Mouse (Mus musculus) Patski (cell line): ENCODE data around the gene Tmsb10. TPM values are rescaled to one million over a fixed set of nuclear protein-coding genes. Genes with fewer than 3 reads are reported as not detected.

Experiments
- ATAC-seq: fragments of 100-300 bp; one replicate; pipeline ENCODE4 v1.8.0; 2021
- CTCF ChIA-PET: fragments of 350-600 bp; sonication (Branson Sonifier 250); formaldehyde crosslinking; loops from one replicate; lab custom pipeline; 2022; ENCODE audit warnings: inconsistent platforms; lab: Charles Lee
- POLR2A ChIA-PET: fragments of 350-600 bp; sonication (Branson Sonifier 250); formaldehyde crosslinking; loops from one replicate; lab custom pipeline; 2022; ENCODE audit warnings: antibody characterized with exemption, inconsistent platforms; lab: Charles Lee
- DNase-seq: peaks from one replicate; pipeline ENCODE4 v3.0.0-alpha.2; 2011; ENCODE audit warnings: low read depth, low spot score
- H3K27me3 ChIP-seq: fragments of 371-371 bp; one replicate; pipeline ENCODE4 v1.5.1; 2021
- CTCF ChIP-seq: fragments of 100-300 bp; IDR thresholded peaks from one replicate; pipeline ENCODE4 v1.5.1; 2021
- in situ Hi-C: fragments of 300-500 bp; cut with MboI; formaldehyde crosslinking; loops from 3 replicates; pipeline ENCODE4 v1.11.1; 2018; ENCODE audit warnings: low pct_unique_long_range_greater_than_20kb, mixed read lengths
- polyA plus RNA-seq: library from polyadenylated mRNA; unstranded; gene quantifications from one replicate; pipeline ENCODE4 v1.2.3, GENCODE M21; 2021

Gene Tmsb10
- polyA plus RNA-seq, 1 experiment from 2014 or later: 350 TPM

DNA sequence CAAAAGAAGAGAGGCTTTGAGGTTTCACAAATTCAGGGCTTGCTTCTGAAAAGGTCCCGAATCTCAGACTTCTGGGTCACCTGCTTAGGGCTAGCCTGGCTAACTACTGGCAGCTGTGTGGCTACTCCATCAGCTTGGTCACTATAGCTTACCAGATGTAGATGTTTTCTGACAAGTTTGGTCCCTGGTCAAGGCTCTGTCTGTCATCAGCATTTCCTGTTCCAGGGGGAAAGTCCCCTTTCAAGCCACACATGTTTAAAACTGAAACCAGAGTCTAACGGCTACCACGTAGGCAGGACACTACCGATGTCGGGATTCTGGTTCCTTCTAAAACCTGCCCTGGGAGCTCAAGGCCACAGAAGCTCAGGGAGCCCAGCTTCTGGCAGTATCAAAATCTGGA, 20.7 kb downstream of the Tmsb10 start:
- POLR2A ChIA-PET: no interaction called here
- in situ Hi-C loops: no loop called here
- TF ChIP-seq CTCF: no peak
- H3K27me3 ChIP-seq: no peaks in the 10 kb centered on the region
- ATAC-seq: peak; percentile 10
- no peak for DNase-seq
- CTCF ChIA-PET: interaction anchor here (1.1 to 2.0 kb wide), 5 partner anchors 10 to 295 kb away, joined by 3 to 5 read pairs (median 3); no protein-coding TSS in a partner anchor

DNA sequence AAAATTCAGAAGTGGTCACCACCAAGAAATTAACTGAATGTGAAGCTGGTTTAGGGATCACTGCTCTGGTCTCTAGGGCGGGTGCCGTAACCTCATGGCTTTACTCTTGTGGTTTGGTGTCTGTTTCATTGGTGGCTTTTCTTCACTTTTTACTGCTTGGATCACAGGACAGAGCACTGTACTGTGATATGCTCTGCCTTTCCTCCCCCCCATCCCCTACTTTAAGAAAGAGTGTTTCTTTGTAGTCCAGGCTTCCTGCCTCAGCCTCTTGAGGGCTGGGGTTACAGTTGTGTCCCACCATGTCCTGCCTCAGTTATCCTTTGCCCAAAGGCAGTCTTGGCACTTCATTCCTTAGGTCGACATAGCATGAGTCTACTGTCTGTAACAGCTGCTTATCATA, 21.1 kb downstream of the Tmsb10 start:
- CTCF ChIA-PET: interaction anchor here (1.1 to 2.0 kb wide), 4 partner anchors 11 to 295 kb away, joined by 3 to 5 read pairs (median 4); no protein-coding TSS in a partner anchor
- TF ChIP-seq CTCF: no peak
- in situ Hi-C loops: no loop called here

DNA sequence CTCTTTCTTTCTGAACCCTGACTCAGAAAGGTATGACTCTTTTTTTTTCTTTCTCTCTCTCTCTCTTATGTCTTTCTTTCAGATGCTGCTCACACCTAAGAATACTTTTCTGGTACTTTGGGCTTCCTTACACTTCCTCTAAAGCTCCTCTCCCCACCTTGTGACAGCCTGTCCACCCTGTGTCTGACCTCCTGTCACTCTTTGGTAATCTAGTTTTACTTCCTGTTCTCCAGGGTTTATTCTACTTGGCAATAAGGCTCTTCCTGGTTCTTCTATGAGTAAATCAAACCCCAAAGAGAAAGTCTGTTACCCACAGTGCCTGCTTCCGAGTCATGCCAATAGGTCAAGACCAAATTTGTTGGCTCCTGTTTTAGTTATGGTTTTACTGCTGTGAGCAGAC, 25.6 kb downstream of the Tmsb10 start:
- CTCF ChIA-PET: no interaction called here
- in situ Hi-C loops: no loop called here

More for the DNA sequence above, 21.1 kb downstream of the Tmsb10 start:
- H3K27me3 ChIP-seq: no peaks in the 10 kb centered on the region
- DNase-seq (no peak), ATAC-seq (peak; percentile 38)
- POLR2A ChIA-PET: no interaction called here

DNA sequence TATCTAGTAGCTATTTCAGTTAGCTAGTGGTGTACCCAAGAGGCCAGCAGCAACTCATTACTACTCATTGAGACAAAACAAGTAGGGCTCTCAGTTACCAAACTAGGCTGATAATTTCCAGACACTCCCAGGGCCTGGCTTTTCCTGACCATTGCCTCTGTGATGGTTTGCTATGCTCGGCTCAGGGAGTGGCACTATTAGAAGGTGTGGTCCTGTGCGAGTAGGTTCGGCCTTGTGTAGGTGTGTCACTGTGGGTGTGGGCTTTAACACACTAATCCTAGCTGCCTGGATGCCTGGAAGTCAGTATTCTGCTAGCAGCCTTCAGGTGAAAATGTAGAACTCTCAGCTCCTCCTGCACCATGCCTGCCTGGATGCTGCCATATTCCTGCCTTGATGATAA, 27.0 kb downstream of the Tmsb10 start:
- TF ChIP-seq CTCF: no peak
- in situ Hi-C loops: no loop called here
- DNase-seq: no peak
- no peaks in the 10 kb centered on the region for H3K27me3 ChIP-seq
- ChIA-PET CTCF (no interaction called here), POLR2A (no interaction called here)
- ATAC-seq: no peak

More for the DNA sequence above, 25.6 kb downstream of the Tmsb10 start:
- H3K27me3 ChIP-seq: no peaks in the 10 kb centered on the region
- DNase-seq: no peak
- TF ChIP-seq CTCF: no peak
- ATAC-seq: no peak
- POLR2A ChIA-PET: no interaction called here

DNA sequence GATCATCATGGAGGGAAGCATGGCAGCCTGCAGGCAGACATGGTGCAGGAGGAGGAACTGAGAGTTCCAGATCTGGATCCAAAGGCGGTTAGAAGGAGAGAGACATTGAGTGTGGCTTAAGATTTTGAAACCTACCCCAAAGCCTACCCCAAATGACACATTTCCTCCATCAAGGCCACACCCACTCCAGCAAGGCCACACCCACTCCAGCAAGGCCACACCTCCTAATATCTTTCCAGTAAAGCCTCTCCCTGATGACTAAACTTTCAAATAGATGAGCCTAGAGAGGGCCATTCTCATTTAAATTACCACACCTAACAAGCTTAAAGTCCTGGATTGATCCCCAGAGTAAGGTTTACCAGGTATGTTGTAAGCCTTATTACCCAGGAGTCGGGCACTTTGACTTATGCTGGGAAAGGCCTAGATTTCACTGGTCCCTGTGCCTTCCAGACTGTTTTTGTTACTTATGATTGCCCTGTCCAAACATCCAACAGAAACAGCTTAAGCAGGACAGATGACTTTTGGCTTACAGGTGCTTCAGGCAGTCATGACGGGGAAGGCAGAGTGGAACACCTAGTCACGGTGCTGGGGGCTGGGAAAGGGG, 28.7 kb downstream of the Tmsb10 start:
- POLR2A ChIA-PET: interaction anchor here (0.7 kb wide), 1 partner anchor 99 kb away, joined by 3 read pairs; no protein-coding TSS in a partner anchor
- CTCF ChIA-PET: no interaction called here

DNA sequence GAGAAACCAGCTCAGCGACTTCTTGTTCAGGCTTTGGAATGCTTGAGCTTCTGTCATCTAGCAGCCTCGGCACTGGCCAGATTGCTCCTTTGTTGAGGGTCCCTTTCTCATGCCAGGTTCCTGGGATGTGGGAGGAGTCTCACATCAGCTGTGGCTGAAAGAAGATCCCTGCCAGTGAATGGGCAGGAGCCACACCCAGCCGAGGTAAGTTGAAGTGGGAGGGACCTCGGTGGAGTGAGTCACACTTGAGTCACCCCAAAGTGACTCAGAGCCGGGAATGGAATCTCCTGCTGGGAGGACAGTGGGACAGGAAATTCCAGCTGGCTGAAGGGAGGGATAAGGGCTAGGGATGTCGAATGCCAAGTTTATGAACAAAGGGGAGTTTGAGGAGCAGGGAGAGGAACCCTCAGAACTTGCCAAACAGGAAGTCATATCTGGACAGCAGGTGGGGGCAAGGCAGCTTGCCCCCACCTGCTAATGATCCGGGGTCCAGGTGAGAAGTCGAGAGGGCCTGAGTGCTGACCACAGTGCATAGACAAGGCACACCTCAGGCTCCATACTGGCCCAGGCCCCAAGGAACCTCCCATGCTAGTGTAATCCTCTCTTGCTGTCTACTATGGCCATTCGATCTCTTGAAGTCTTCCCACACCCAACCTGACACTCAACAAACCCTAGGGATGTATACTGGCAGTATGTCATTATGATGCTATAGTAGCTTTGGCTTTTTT, 31.6 kb downstream of the Tmsb10 start:
- CTCF ChIA-PET: no interaction called here
- H3K27me3 ChIP-seq: no peaks in the 10 kb centered on the region
- no peak for TF ChIP-seq CTCF
- peak; percentile 96 for ATAC-seq
- DNase-seq: peak; percentile 71
- POLR2A ChIA-PET: interaction anchor here (1.3 kb wide), 1 partner anchor 15 kb away, joined by 3 read pairs; no protein-coding TSS in a partner anchor
- in situ Hi-C loops: no loop called here

More for the DNA sequence above, 28.7 kb downstream of the Tmsb10 start:
- DNase-seq (no peak), ATAC-seq (no peak)
- H3K27me3 ChIP-seq: no peaks in the 10 kb centered on the region
- in situ Hi-C loops: no loop called here
- no peak for TF ChIP-seq CTCF

DNA sequence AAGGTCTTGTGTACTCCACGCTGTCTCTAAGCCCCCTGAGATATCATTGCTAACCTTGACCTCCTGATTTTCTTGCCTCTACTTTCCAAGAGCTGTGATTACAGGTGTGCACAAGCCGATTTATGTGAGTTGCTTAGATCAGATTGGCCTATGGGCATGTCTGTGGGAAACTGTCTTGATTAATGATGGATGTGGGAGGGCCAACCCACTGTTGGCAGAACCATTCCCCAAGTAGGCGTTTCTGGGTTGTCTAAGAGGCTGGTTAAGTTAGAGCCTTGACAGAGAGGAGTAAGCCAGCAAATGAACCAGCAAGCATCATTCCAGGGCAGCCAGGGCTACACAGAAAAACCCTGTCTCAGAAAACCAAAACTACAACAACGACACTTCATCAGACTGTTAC, 32.5 kb downstream of the Tmsb10 start:
- ChIA-PET CTCF (no interaction called here), POLR2A (no interaction called here)
- TF ChIP-seq CTCF: no peak
- no peak for DNase-seq
- no peaks in the 10 kb centered on the region for H3K27me3 ChIP-seq
- in situ Hi-C loops: no loop called here
- no peak for ATAC-seq

DNA sequence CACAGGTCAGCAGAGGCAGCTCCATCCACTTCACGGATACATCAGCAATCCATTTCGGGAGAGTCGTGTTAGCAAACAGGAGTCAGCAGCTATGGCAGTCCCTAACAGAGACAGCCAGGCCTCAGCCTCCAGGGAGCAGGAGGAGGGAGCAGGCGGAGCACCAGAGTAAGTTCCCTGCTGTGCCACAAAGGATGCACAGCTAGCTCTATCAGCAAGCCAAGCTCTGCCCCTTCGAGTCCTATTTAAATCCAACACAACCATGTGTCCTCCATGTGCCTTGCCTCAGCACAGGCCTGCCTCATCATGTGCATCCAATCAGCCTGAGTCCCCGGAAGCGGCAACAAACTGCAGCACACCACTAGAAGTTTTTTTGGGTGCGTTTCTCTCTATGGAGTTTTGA, 35.2 kb downstream of the Tmsb10 start:
- DNase-seq (no peak), ATAC-seq (no peak)
- in situ Hi-C loops: no loop called here
- POLR2A ChIA-PET: no interaction called here
- no peak for TF ChIP-seq CTCF
- no peaks in the 10 kb centered on the region for H3K27me3 ChIP-seq
- CTCF ChIA-PET: interaction anchor here (1.2 kb wide), 1 partner anchor 17 kb away, joined by 3 read pairs; no protein-coding TSS in a partner anchor

DNA sequence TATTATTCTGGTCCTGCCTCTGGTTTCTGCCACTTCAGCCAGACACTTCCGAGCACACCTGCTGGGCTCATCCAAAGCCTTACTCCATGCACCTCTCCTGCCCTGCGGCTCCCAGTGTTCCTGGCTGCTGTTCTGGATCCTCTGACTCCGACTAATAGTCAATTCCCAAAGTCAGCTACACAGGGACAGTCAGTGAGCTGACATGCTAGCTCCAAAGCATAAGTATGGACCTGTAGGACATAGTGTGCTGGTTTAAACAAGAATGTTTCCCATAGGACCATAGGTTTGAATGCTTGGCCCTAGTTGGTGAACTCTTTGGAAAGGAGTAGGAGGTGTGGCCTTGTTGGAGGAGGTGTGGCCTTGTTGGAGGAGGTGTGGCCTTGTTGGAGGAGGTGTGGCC, 37.5 kb downstream of the Tmsb10 start:
- no peak for TF ChIP-seq CTCF
- ChIA-PET POLR2A (interaction anchor here (0.5 kb wide), 1 partner anchor 89 kb away, joined by 4 read pairs; no protein-coding TSS in a partner anchor), CTCF (no interaction called here)
- no peak for DNase-seq
- H3K27me3 ChIP-seq: no peaks in the 10 kb centered on the region
- in situ Hi-C loops: no loop called here
- ATAC-seq: no peak

DNA sequence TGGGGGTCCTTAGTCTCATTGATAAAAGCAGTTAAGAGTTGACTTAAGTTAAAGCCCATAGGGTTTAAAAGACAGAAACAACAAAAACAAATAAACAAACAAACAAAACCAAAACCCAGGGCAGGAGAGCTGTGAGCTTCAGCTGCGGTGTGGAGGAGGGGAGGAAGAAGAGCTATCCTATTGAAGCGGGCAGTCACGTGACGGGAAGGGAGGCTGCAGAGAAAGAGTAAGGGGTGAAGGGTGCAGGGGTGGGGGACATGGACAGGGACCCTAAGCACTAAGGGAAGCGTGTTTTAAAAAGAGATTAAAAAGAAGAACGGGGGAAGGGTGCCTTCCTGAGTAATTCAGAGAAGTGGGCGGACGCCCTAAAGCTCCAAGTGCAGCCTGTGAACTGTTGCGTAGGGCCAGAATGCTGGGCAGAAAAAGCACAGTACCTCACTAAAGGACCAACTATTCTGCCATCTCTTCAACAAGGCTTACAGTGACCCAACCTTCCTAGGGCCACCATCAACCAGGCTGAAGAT, 40.0 kb downstream of the Tmsb10 start:
- no peak for DNase-seq
- ATAC-seq: no peak
- H3K27me3 ChIP-seq: no peaks in the 10 kb centered on the region
- POLR2A ChIA-PET: interaction anchor here (0.6 kb wide), 1 partner anchor 54 kb away, joined by 4 read pairs; no protein-coding TSS in a partner anchor
- TF ChIP-seq CTCF: no peak
- CTCF ChIA-PET: interaction anchor here (1.7 kb wide), 1 partner anchor 277 kb away, joined by 3 read pairs; no protein-coding TSS in a partner anchor
- in situ Hi-C loops: no loop called here

DNA sequence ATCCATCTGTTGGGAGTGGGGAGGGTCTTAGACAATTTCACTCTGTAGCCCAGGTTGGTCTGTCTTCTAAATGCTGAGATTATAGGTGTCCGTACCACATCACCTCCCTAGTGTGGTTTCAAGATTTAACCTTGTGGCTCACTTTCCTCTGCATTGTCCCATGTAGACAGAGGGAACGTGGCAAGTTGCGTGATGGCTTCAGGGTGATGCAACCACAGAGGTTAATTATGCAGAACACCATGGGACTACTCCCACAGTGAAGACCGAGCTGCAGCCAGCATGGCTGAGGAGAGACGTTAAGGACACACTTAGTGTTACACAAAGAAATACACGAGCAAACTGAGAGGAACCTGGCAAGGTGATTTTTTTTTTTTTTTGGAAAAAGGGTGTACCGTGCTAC, 42.2 kb downstream of the Tmsb10 start:
- no peak for TF ChIP-seq CTCF
- in situ Hi-C loops: no loop called here
- ChIA-PET CTCF (no interaction called here), POLR2A (no interaction called here)
- ATAC-seq (no peak), DNase-seq (no peak)
- no peaks in the 10 kb centered on the region for H3K27me3 ChIP-seq
